Mouse (Mus musculus) gastrocnemius, adult 18-20 months (tissue): ENCODE measurements around the gene Ctnna3. TPM values are rescaled to one million over a fixed set of nuclear protein-coding genes. Genes with fewer than 3 reads are reported as not detected.

Experiments
- DNase-seq: peaks from one replicate; pipeline ENCODE4 v3.0.0; 2021; ENCODE audit warnings: low spot score
- total RNA-seq, 2 experiments: library from RNA; stranded (reverse); gene quantifications; 2 replicates each; pipeline ENCODE4 v1.2.3; 2021

The Ctnna3 gene
- total RNA-seq, 2 experiments from 2014 or later, result 22.0 to 26.9 TPM

GRCm38 (mm10) chr10:64049151-64049550, 619.3 kb downstream of the Ctnna3 start:
- DNase-seq, result peak; percentile 10

GRCm38 (mm10) chr10:64049946-64050345, 620.0 kb downstream of the Ctnna3 start:
- no peak for DNase-seq

GRCm38 (mm10) chr10:64063704-64064103, 633.8 kb downstream of the Ctnna3 start:
- no peak for DNase-seq

- peak; percentile 64 for DNase-seq
Observed at GRCm38 (mm10) chr10:64075944-64076343, 646.0 kb downstream of the Ctnna3 start.

- DNase-seq, result no peak
Observed at GRCm38 (mm10) chr10:64076410-64077052, 646.6 kb downstream of the Ctnna3 start.

- no peak for DNase-seq
Observed at GRCm38 (mm10) chr10:64082345-64082744, 652.4 kb downstream of the Ctnna3 start.

- no peak for DNase-seq
Observed at GRCm38 (mm10) chr10:64083813-64084212, 653.9 kb downstream of the Ctnna3 start.

GRCm38 (mm10) chr10:64084465-64084864, 654.6 kb downstream of the Ctnna3 start:
- DNase-seq, result no peak

GRCm38 (mm10) chr10:64086183-64086566, 656.3 kb downstream of the Ctnna3 start:
- no peak for DNase-seq

GRCm38 (mm10) chr10:64086567-64087391, 656.9 kb downstream of the Ctnna3 start:
- DNase-seq, result no peak

- no peak for DNase-seq
Observed at GRCm38 (mm10) chr10:64087521-64087920, 657.6 kb downstream of the Ctnna3 start.

GRCm38 (mm10) chr10:64087936-64088773, 658.3 kb downstream of the Ctnna3 start:
- DNase-seq, result no peak

GRCm38 (mm10) chr10:64088774-64089460, 659.0 kb downstream of the Ctnna3 start:
- DNase-seq, result no peak

GRCm38 (mm10) chr10:64089680-64090460, 660.0 kb downstream of the Ctnna3 start, which contains the start of gene Lrrtm3:
Lrrtm3 (minus strand) TSS chr10:64090277.
- DNase-seq, result peak; percentile 30

GRCm38 (mm10) chr10:64096532-64096931, 666.6 kb downstream of the Ctnna3 start:
- no peak for DNase-seq

- DNase-seq, result no peak
Observed at GRCm38 (mm10) chr10:64115246-64115645, 685.3 kb downstream of the Ctnna3 start.

GRCm38 (mm10) chr10:64118833-64119232, 688.9 kb downstream of the Ctnna3 start:
- DNase-seq, result no peak

GRCm38 (mm10) chr10:64130397-64131150, 700.7 kb downstream of the Ctnna3 start:
- DNase-seq, result no peak

- DNase-seq, result no peak
Observed at GRCm38 (mm10) chr10:64133461-64133860, 703.6 kb downstream of the Ctnna3 start.

- no peak for DNase-seq
Observed at GRCm38 (mm10) chr10:64135481-64135880, 705.6 kb downstream of the Ctnna3 start.
